Mouse (Mus musculus) G1E (cell line): ENCODE data around the gene Mfsd14a. TPM values are rescaled to one million over a fixed set of nuclear protein-coding genes. Genes with fewer than 3 reads are reported as not detected.

Experiments used
- ATAC-seq: 2 replicates; pipeline ENCODE4 v1.8.0; 2016; ENCODE audit warnings: mild to moderate bottlenecking; ENCODE audit not compliant: insufficient number of reproducible peaks, poor library complexity, low FRiP score, severe bottlenecking; ENCODE audit errors: extremely low read depth
- DNase-seq: peaks from one replicate; pipeline ENCODE4 v3.0.0; 2012; ENCODE audit warnings: low spot score
- H3K27me3 ChIP-seq: 2 replicates; pipeline ENCODE4 v1.6.1; 2012; ENCODE audit warnings: mild to moderate bottlenecking, low read length, inconsistent platforms; ENCODE audit not compliant: insufficient read depth
- H3K36me3 ChIP-seq: replicated peaks from 2 replicates; pipeline ENCODE3; 2012; ENCODE audit warnings: mild to moderate bottlenecking, inconsistent platforms
- H3K4me1 ChIP-seq: 2 replicates; pipeline ENCODE4 v1.6.1; 2012; ENCODE audit warnings: low read depth, low read length, inconsistent platforms, mixed read lengths; ENCODE audit not compliant: insufficient read depth
- H3K4me3 ChIP-seq: 2 replicates; pipeline ENCODE4 v1.5.1; 2012; ENCODE audit warnings: low read depth, mild to moderate bottlenecking, inconsistent platforms, low read length, moderate library complexity, mixed read lengths
- H3K9me3 ChIP-seq: replicated peaks from 2 replicates; pipeline ENCODE4 v1.6.1; 2012; ENCODE audit warnings: inconsistent platforms
- CTCF ChIP-seq: IDR thresholded peaks from 2 replicates; pipeline ENCODE4 v1.5.1; 2012; ENCODE audit warnings: low read depth, low read length, inconsistent platforms, mixed read lengths
- GATA1 ChIP-seq: IDR thresholded peaks from 2 replicates; pipeline ENCODE4 v1.6.1; 2012; ENCODE audit warnings: borderline replicate concordance, low read length, inconsistent platforms, mixed read lengths
- GATA2 ChIP-seq: IDR thresholded peaks from 2 replicates; pipeline ENCODE4 v1.6.1; 2012; ENCODE audit warnings: low read depth, low read length, inconsistent platforms, borderline replicate concordance
- POLR2AphosphoS5 ChIP-seq: IDR thresholded peaks from 2 replicates; pipeline ENCODE4 v1.6.1; 2012; ENCODE audit warnings: low read depth, low read length, inconsistent platforms; ENCODE audit not compliant: insufficient replicate concordance
- TAL1 ChIP-seq: conservative IDR thresholded peaks from 2 replicates; pipeline ENCODE4 v1.6.1; 2012; ENCODE audit warnings: low read depth, low read length, inconsistent platforms, mixed read lengths
- polyA plus RNA-seq: library from polyadenylated mRNA; stranded (reverse); fragments of >175 nt; gene quantifications from 2 replicates; pipeline ENCODE4 v1.2.3, GENCODE M21; 2012
- total RNA-seq, 2 experiments: library from RNA; stranded (forward) in 1 of 2; stranded (reverse) in 1 of 2; fragments of 200-1000 nt in 1 of 2; fragments of >200 nt in 1 of 2; fragmentation: Nextera tagmentation in 1 of 2; gene quantifications; 2 replicates each; pipeline ENCODE4 v1.2.3; 2014 to 2017

The Mfsd14a gene
- total and polyA plus RNA-seq, 3 experiments, result 15.0 to 86.5 (median 73.6) TPM

DNA sequence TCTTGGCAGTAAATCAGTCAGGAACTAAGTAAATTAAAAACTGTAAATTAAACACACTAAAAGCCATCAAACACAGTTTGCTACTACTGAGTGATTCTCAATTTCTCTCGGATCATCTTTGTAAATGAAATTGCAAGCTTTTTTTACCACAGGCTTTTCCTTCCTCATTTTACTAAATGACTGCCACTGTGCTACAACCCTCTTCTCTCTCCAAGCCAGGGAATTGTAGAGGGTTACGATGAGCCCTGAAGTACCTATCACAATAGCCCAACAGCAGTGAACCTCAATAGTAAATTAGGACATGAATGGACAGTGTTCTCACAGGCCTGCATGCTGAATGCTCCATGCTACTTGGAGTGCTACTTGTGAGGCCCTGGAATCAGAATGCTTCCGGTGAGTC is 28.4 kb downstream of the Mfsd14a start:
- Histone ChIP-seq H3K4me3 (no peak overlapping the region), H3K36me3 (peaks cover 88% of the 10 kb centered on the region), H3K4me1 (peaks cover 6% of the 10 kb centered on the region), H3K9me3 (no peaks in the 10 kb centered on the region), H3K27me3 (no peaks in the 10 kb centered on the region)
- ATAC-seq (no peak), DNase-seq (no peak)
- no peak for TF ChIP-seq POLR2AphosphoS5
- no peak for TF ChIP-seq GATA1
- TF ChIP-seq GATA2, result no peak
- TF ChIP-seq CTCF, result no peak
- no peak for TF ChIP-seq TAL1

DNA sequence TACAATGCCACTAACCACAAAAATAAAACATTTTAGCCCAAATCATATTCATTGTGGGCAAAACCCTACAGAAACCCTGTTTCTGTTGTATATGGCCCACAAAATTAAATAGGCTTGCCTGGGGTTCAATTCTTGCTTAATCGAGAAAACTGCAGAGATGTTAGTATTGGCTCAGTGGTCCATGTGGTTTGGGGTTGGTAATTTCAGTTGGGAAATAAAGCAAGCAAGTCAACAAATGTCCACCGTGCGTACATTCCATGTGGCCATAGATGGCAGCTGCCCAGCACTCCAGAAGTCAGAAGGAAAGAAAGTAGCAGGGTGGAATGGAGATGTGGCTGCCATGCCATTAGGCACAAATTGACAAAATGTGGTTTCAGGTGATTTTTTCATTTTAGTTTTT is 29.5 kb downstream of the Mfsd14a start:
- ATAC-seq (no peak), DNase-seq (no peak)
- no peaks in the 10 kb centered on the region for H3K27me3 ChIP-seq
- H3K4me3 ChIP-seq, result no peak overlapping the region
- no peak for TF ChIP-seq GATA2
- no peak for TF ChIP-seq CTCF
- TF ChIP-seq TAL1, result no peak
- TF ChIP-seq POLR2AphosphoS5, result no peak
- no peak for TF ChIP-seq GATA1
- H3K9me3 ChIP-seq, result no peaks in the 10 kb centered on the region
- peaks cover 3% of the 10 kb centered on the region; the same call in 1 of the 2 replicates for H3K4me1 ChIP-seq
- H3K36me3 ChIP-seq, result peaks cover 84% of the 10 kb centered on the region

DNA sequence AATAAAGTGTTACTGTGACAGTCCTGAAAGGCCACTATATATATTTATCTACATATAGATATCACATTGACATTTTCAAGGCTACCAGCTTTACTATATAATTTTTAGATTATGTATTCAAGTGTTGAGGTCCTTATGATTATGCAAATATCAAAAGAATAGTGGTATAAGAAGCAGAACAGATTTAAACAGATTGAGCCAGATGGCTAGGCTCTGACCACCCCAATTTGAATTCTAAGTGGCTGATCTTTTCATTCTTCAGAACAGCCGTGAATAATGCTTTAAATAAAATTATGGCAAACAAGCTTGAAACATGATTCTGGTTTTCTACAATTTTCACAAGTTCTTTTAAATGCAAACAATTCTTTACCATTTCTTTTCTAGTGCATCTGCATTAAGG is 31.0 kb downstream of the Mfsd14a start:
- TF ChIP-seq CTCF, result no peak
- no peak for TF ChIP-seq GATA1
- TF ChIP-seq POLR2AphosphoS5, result no peak
- TF ChIP-seq GATA2, result no peak
- no peak for TF ChIP-seq TAL1
- peaks cover 83% of the 10 kb centered on the region for H3K36me3 ChIP-seq
- H3K27me3 ChIP-seq, result no peaks in the 10 kb centered on the region
- peaks cover 3% of the 10 kb centered on the region; the same call in 1 of the 2 replicates for H3K4me1 ChIP-seq
- no peak for ATAC-seq
- no peak for DNase-seq
- H3K4me3 ChIP-seq, result no peak overlapping the region
- no peaks in the 10 kb centered on the region for H3K9me3 ChIP-seq

DNA sequence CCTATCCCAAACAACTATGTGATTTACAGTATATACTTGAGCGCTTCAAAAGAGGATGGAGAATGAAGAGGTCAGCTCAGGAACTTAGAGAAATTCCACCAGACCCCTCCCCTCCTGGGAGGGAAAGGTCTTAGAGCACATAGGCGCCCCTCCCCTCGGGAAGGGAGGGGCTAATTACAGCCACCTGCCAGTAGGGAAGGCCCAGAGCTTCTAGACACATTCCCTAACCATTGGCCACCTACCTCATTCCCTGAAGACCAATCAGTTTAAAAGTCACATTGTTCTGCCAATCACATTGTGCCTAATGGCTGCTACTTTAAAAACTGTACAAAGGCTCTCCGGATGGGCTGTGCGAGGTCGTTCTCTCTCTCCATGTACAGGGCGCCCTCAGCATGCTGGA is 39.8 kb downstream of the Mfsd14a start:
- Histone ChIP-seq H3K9me3 (no peaks in the 10 kb centered on the region), H3K4me1 (peaks cover 35% of the 10 kb centered on the region), H3K4me3 (no peak overlapping the region), H3K36me3 (peaks cover 62% of the 10 kb centered on the region), H3K27me3 (no peaks in the 10 kb centered on the region)
- DNase-seq, result no peak
- ATAC-seq, result no peak
- no peak for TF ChIP-seq CTCF
- TF ChIP-seq GATA1, result no peak
- no peak for TF ChIP-seq TAL1

DNA sequence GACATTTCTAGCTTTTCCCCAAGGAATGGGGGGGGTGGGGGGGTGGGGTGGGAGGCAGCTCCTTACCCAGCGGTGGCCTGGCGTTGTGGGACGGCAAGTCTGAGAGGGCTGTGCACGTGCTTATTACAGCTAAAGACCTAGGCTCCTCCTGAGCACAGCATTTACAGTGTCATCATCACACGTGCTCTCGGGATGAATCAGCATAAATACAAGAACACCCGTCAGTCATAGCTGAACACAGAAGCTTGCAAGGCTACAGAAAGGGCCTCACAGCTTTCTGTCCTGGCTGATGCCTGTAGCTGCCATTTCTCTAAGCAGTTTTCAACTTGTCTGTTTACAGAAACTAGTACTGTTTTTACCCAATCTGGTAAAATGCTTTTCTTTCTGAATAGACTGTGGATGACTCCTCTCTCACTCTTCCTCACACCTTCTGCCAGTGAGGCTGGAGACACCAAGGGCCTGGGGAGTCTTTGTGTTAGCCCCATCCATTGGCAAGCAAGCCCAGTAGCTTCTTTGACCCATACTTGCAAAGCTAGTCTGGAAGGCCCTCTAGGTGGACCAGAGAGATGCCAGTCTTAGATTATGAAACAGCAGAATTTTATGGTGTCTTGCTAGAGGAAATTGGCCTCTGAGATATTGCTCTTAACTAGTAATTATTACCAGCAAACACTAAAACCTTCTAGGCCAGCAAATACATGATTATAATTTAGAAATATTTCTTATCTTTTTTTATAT is 41.7 kb downstream of the Mfsd14a start:
- Histone ChIP-seq H3K4me3 (no peak overlapping the region; the same call in 1 of the 2 replicates), H3K9me3 (no peaks in the 10 kb centered on the region), H3K36me3 (peaks cover 56% of the 10 kb centered on the region), H3K27me3 (no peaks in the 10 kb centered on the region), H3K4me1 (peaks cover 41% of the 10 kb centered on the region)
- DNase-seq, result peak; percentile 26
- peak; percentile 96 for ATAC-seq
- TF ChIP-seq TAL1, result no peak
- TF ChIP-seq POLR2AphosphoS5, result no peak
- TF ChIP-seq GATA1, result no peak
- TF ChIP-seq CTCF, result no peak
- TF ChIP-seq GATA2, result no peak

DNA sequence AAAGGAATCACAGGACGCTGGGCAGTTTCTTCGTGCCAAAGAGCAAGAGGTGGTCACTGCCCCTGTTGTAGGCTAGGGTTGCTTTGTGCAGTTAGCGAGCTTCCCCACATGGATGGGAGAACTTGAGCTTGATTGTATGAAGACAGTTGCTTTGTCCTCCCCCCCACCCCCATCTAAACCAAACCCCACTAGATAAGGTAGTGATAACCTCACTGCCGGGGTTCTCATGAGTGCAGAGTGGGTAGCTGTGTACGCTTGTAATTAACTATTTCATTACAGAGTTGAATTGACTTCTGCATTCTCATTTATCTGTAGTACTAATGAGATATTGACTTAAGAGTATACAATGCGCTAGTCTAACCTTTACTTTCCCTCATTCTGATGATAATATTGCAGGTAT is 43.6 kb downstream of the Mfsd14a start:
- ATAC-seq (no peak; the same call in 1 of the 2 replicates), DNase-seq (no peak)
- no peak for TF ChIP-seq POLR2AphosphoS5
- no peak for TF ChIP-seq GATA1
- no peak for TF ChIP-seq CTCF
- TF ChIP-seq TAL1, result no peak
- TF ChIP-seq GATA2, result no peak
- H3K4me3 ChIP-seq, result no peak overlapping the region; the same call in 1 of the 2 replicates
- no peaks in the 10 kb centered on the region for H3K9me3 ChIP-seq
- peaks cover 72% of the 10 kb centered on the region for H3K36me3 ChIP-seq
- H3K27me3 ChIP-seq, result no peaks in the 10 kb centered on the region
- H3K4me1 ChIP-seq, result peaks cover 50% of the 10 kb centered on the region

DNA sequence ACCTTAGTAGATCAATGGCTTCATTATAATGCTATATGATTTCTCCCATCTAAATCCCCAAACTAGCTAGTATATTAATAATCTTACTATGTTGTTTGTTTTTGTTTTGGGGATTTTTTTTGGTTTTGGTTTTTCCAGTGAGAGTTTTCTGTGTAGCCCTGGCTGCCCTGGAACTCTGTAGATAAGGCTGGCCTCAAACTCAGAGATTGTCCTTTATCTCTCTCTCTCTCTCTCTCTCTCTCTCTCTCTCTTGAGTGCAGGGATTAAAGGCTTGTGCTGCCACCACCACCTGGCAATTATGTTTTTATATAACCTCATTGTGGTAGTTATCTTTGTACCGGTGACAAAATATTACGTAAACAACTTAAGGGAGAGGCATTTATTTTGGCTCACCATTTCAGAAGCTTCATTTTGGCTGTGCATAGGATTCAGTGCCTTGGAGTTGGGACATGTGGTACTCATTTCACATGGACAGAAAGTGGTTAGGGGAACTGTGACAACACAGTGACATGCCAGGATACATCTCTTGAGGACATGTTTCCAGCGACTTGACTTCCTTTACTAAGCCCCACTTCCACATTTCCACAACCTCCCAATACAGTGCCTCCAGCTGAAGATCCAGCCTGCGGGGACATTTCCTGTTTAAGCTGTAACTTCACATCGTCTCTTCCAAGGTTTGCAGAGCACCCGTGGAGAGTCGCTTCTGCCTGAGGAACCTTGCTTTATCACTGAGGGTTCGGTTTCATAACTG is 47.0 kb downstream of the Mfsd14a start:
- ATAC-seq, result no peak
- DNase-seq, result no peak
- peaks cover 70% of the 10 kb centered on the region for H3K36me3 ChIP-seq

More for the DNA sequence above, 47.0 kb downstream of the Mfsd14a start:
- H3K27me3 ChIP-seq, result no peaks in the 10 kb centered on the region
- H3K4me1 ChIP-seq, result peaks cover 38% of the 10 kb centered on the region
- no peaks in the 10 kb centered on the region for H3K9me3 ChIP-seq
- no peak overlapping the region for H3K4me3 ChIP-seq
- TF ChIP-seq GATA2 (no peak), POLR2AphosphoS5 (no peak), CTCF (no peak), GATA1 (no peak), TAL1 (no peak)
